Mouse (Mus musculus) limb, embryonic 13.5 days (tissue): Measurements from ENCODE around the gene Cst9. TPM values are rescaled to one million over a fixed set of nuclear protein-coding genes. Genes with fewer than 3 reads are reported as not detected.

Experiments
- ATAC-seq: fragments of 200-750 bp; cut with Nextera tagmentation; 2 replicates; pipeline ENCODE4 v1.8.0; 2017; ENCODE audit warnings: low read depth, moderate number of reproducible peaks, moderate TSS enrichment; ENCODE audit not compliant: low FRiP score
- H3K27ac ChIP-seq: fragments of 300-500 bp; sonication (generic); 2 replicates; pipeline ENCODE4 v1.5.1; 2015; ENCODE audit warnings: inconsistent platforms, mild to moderate bottlenecking, moderate library complexity
- H3K27me3 ChIP-seq: fragments of 300-500 bp; sonication (generic); 2 replicates; pipeline ENCODE4 v1.6.1; 2015; ENCODE audit warnings: mild to moderate bottlenecking, inconsistent platforms
- H3K36me3 ChIP-seq: fragments of 300-500 bp; sonication (generic); 2 replicates; pipeline ENCODE4 v1.6.1; 2015; ENCODE audit warnings: inconsistent platforms, mild to moderate bottlenecking, moderate library complexity
- H3K4me1 ChIP-seq: fragments of 300-500 bp; sonication (generic); 2 replicates; pipeline ENCODE4 v1.6.1; 2015; ENCODE audit warnings: inconsistent platforms
- H3K4me2 ChIP-seq: fragments of 300-500 bp; sonication (generic); replicated peaks from 2 replicates; pipeline ENCODE4 v1.6.1; 2015; ENCODE audit warnings: inconsistent platforms, mild to moderate bottlenecking, moderate library complexity
- H3K4me3 ChIP-seq: fragments of 300-500 bp; sonication (generic); 2 replicates; pipeline ENCODE4 v1.5.1; 2015; ENCODE audit warnings: moderate library complexity, mild to moderate bottlenecking, inconsistent platforms
- H3K9ac ChIP-seq: fragments of 300-500 bp; sonication (generic); 2 replicates; pipeline ENCODE4 v1.6.1; 2015; ENCODE audit warnings: mild to moderate bottlenecking, inconsistent platforms
- H3K9me3 ChIP-seq: fragments of 300-500 bp; sonication (generic); 2 replicates; pipeline ENCODE4 v1.6.1; 2016; ENCODE audit warnings: inconsistent platforms
- WGBS: fragments of 180-500 bp; shearing (Covaris S2); methylation state at CpG from one replicate; pipeline ENCODE4 v1.1.7; 2015; 5-methylcytosine and 5-hydroxymethylcytosine counted together
- polyA plus RNA-seq: library from polyadenylated mRNA; unstranded; fragments of >200 nt; fragmentation: Nextera tagmentation; extraction: Ambion mirVana; gene quantifications from 2 replicates; pipeline ENCODE4 v1.2.1, GENCODE M21; 2015

The Cst9 gene
- polyA plus RNA-seq, 1 experiment from 2014 or later = not detected

GRCm38 (mm10) chr2:148860993-148861392, 26.0 kb downstream of the Cst9 start:
- ATAC-seq = no peak
- WGBS = 78% methylated on average over 4 of the region's 4 CpGs

DNA sequence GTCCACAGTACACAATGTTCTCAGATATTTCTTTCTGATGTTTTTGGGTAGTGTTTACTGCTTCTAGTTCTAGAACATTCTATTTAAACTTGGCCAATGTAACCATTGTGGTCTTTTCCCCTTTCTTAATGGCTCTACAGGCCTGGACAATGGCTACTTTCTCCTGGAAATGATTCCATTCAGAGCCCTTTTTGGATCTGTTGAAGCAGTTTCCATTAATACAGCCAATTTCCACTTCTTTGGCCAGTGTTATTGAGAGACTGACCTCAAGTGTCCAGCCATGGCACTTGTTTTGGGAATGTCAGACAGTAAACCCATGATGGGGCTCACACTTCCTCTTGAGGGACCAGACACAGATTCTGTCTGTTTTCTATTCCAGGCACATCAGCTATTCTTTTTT, 26.7 kb downstream of the Cst9 start:
- no peak overlapping the region for H3K27ac ChIP-seq

More at GRCm38 (mm10) chr2:148860993-148861392, 26.0 kb downstream of the Cst9 start:
- Histone ChIP-seq H3K9ac (no peak overlapping the region), H3K4me1 (no peaks in the 10 kb centered on the region), H3K9me3 (no peaks in the 10 kb centered on the region), H3K27ac (no peak overlapping the region), H3K4me3 (no peak overlapping the region), H3K36me3 (no peaks in the 10 kb centered on the region), H3K27me3 (no peaks in the 10 kb centered on the region), H3K4me2 (no peak overlapping the region)

DNA sequence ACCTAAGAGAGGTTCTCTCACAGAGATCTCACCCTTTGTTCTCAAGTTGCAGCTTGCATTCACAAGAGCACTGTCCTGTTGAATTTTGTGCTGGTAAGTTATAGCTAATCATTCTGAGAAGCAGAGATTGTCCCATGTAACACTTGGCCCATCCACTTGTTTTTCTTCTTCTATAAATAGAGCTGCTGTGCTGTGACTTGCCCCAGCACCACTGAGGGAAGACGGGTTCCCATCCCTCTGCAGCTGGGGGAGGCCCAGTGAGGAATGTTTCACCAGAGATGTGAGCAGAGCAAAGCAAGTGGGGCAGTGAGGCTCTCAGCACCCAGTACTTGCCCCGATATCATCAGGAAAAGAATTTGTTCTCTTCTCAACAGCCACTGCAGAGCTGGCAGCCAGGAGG, 30.0 kb downstream of the Cst9 start, which contains the start of gene 9230104L09Rik:
TSS of gene 9230104L09Rik (minus strand) at position 73 of the 400 bp plus-strand sequence.
- H3K27ac ChIP-seq = no peak within 1 kb of the TSS
- no peaks in the 10 kb centered on the region for H3K27me3 ChIP-seq
- H3K4me1 ChIP-seq = no peaks in the 10 kb centered on the region
- H3K9ac ChIP-seq = no peak within 1 kb of the TSS
- peak; percentile 28; the same call in 1 of the 2 replicates for ATAC-seq
- H3K4me2 ChIP-seq = no peak within 1 kb of the TSS
- H3K36me3 ChIP-seq = no peaks in the 10 kb centered on the region
- no peaks in the 10 kb centered on the region for H3K9me3 ChIP-seq
- H3K4me3 ChIP-seq = no peak within 1 kb of the TSS
- 66% methylated on average over 2 of the region's 2 CpGs for WGBS

More for the DNA sequence above, 26.7 kb downstream of the Cst9 start:
- no peak for ATAC-seq
- Histone ChIP-seq H3K9ac (no peak overlapping the region), H3K9me3 (no peaks in the 10 kb centered on the region), H3K4me2 (no peak overlapping the region), H3K4me1 (no peaks in the 10 kb centered on the region), H3K27me3 (no peaks in the 10 kb centered on the region), H3K36me3 (no peaks in the 10 kb centered on the region), H3K4me3 (no peak overlapping the region)

DNA sequence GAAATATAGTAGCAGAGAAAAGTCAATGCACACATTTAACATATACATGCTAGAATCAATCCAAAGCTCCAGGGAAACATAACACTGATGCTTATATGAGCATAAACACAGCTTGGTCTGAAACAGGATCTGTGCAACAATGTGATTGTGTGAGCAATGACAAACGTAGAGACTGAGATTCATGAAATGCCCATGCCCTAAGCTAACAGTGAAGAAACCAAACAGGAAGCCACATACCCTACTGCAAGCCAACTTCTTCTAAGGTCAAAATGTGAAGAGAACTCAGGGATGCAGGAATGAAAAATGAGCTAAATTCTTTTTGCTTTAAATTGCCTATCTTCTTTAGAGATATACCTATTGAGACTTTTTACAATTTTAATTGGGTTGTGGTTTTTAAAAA, 34.0 kb downstream of the Cst9 start:
- H3K4me1 ChIP-seq = peaks cover 16% of the 10 kb centered on the region
- H3K9me3 ChIP-seq = no peaks in the 10 kb centered on the region
- H3K36me3 ChIP-seq = peaks cover 26% of the 10 kb centered on the region
- no peak overlapping the region for H3K27ac ChIP-seq
- H3K4me2 ChIP-seq = no peak overlapping the region
- 72% methylated on average over 1 of the region's 1 CpGs for WGBS
- no peak overlapping the region for H3K9ac ChIP-seq
- no peaks in the 10 kb centered on the region for H3K27me3 ChIP-seq
- H3K4me3 ChIP-seq = no peak overlapping the region
- no peak for ATAC-seq

GRCm38 (mm10) chr2:148870526-148870925, 35.6 kb downstream of the Cst9 start:
- no peak overlapping the region for H3K4me2 ChIP-seq
- no peaks in the 10 kb centered on the region for H3K27me3 ChIP-seq
- H3K9ac ChIP-seq = no peak overlapping the region
- ATAC-seq = no peak
- H3K9me3 ChIP-seq = no peaks in the 10 kb centered on the region
- H3K4me1 ChIP-seq = peaks cover 23% of the 10 kb centered on the region
- no peak overlapping the region for H3K27ac ChIP-seq
- peaks cover 26% of the 10 kb centered on the region for H3K36me3 ChIP-seq
- no peak overlapping the region for H3K4me3 ChIP-seq
- 89% methylated on average over 3 of the region's 3 CpGs for WGBS

- H3K27ac ChIP-seq = no peak overlapping the region
- peak overlapping the region; percentile 75 for H3K4me3 ChIP-seq
- no peaks in the 10 kb centered on the region for H3K9me3 ChIP-seq
- ATAC-seq = no peak
- 87% methylated on average over 4 of the region's 4 CpGs for WGBS
- peaks cover 26% of the 10 kb centered on the region for H3K36me3 ChIP-seq
- H3K9ac ChIP-seq = peak overlapping the region; percentile 85
- peaks cover 35% of the 10 kb centered on the region for H3K4me1 ChIP-seq
- H3K27me3 ChIP-seq = no peaks in the 10 kb centered on the region
- peak overlapping the region; percentile 89 for H3K4me2 ChIP-seq
These were observed 37.9 kb downstream of the Cst9 start for GRCm38 (mm10) chr2:148872860-148873259.

GRCm38 (mm10) chr2:148874224-148874616, 39.3 kb downstream of the Cst9 start:
- no peaks in the 10 kb centered on the region for H3K9me3 ChIP-seq
- peak overlapping the region; percentile 85 for H3K9ac ChIP-seq
- H3K4me2 ChIP-seq = peak overlapping the region; percentile 89
- H3K36me3 ChIP-seq = peaks cover 26% of the 10 kb centered on the region
- no peak for ATAC-seq
- H3K27ac ChIP-seq = no peak overlapping the region
- WGBS = 43% methylated on average over 3 of the region's 3 CpGs
- H3K4me3 ChIP-seq = peak overlapping the region; percentile 75
- H3K4me1 ChIP-seq = peaks cover 35% of the 10 kb centered on the region
- H3K27me3 ChIP-seq = no peaks in the 10 kb centered on the region

DNA sequence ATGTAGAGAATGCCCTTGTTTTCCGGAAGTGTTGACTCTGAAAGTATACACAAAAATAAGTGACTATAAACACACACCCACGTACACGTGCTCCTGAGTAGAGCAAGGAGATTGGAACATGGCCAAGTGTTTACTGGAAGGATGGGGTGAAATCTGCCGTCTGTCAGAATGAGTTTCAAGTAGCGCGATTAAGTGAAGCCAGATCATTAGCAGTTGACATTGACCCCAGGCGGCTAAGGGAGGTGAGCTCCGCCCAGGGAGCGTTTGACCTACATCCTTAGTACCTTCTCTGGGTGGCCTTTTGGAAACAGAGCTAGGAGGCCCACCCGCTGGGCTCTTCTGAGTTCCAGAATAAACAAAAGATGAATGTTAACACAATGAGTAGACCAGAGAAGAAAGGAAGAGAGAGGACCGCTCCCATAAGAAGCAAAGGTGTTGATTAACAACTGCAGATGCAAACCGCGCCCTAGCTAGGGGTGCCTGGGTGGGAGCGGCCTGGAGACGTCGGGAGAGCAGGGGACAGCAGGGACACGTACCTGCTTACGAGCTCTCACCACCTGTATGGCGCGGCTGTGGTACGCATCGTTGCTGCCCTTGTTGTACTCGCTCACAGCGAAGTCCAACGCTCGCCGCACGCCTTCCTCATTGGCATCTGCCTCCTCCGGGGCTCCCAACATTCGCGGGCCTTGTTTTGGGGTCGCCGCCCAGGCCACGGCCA, 39.8 kb downstream of the Cst9 start:
- WGBS = under 1% methylated on average over 34 of the region's 34 CpGs
- Histone ChIP-seq H3K9me3 (no peaks in the 10 kb centered on the region), H3K27ac (peak overlapping the region; percentile 91), H3K4me3 (peak overlapping the region; percentile 75), H3K27me3 (no peaks in the 10 kb centered on the region), H3K4me2 (peak overlapping the region; percentile 89), H3K36me3 (peaks cover 26% of the 10 kb centered on the region), H3K4me1 (peaks cover 35% of the 10 kb centered on the region), H3K9ac (peak overlapping the region; percentile 85)
- peak; percentile 70 for ATAC-seq

- ATAC-seq = peak; percentile 94
- no peaks in the 10 kb centered on the region for H3K9me3 ChIP-seq
- H3K4me3 ChIP-seq = peak within 1 kb of the TSS; percentile 75
- H3K36me3 ChIP-seq = peaks cover 26% of the 10 kb centered on the region
- H3K9ac ChIP-seq = peak within 1 kb of the TSS; percentile 85
- H3K4me2 ChIP-seq = peak within 1 kb of the TSS; percentile 89
- H3K27ac ChIP-seq = peak within 1 kb of the TSS; percentile 91
- under 1% methylated on average over 18 of the region's 19 CpGs for WGBS
- peaks cover 35% of the 10 kb centered on the region for H3K4me1 ChIP-seq
- no peaks in the 10 kb centered on the region for H3K27me3 ChIP-seq
These were observed 40.4 kb downstream of the Cst9 start, which contains the start of gene Cst3 for GRCm38 (mm10) chr2:148875335-148875811. Cst3 (minus strand) TSS chr2:148875692.

DNA sequence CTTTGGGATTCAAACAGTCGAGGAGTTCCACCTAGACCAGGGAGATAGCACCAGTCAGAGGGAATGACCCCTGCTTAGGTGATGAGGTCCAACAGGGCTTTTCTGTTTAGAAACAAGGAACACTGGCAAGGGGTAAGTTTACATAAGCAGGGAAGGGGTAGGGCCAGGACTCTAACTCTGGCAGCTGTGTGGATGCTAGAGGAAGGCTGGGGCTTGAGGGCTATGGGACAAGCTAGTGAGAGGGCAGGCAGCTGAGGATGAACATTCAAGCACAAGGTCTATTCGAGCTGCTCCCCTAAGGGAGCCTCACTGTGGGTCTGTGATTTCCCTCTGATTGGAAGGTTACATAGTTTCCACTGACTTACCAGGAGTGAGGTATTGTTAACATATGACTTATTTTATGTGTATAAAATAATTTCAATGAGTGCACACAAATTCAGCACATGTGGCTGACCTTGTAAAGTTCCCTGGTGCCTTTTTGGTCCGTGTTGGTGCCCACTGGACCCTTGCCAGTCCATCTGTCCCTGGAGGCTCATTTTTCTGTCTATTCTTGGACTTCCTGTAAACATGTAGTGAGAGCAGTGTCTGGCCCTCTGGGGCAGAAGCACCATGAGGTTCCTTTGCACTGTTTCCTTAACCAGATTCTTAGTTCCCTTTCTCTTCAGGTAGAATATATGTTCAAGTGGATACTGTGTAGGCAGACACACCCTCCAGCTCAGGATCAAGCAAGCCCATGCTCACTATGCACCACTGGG, 42.2 kb downstream of the Cst9 start:
- Histone ChIP-seq H3K36me3 (peaks cover 9% of the 10 kb centered on the region), H3K27ac (peak overlapping the region; percentile 39; the same call in 1 of the 2 replicates), H3K4me1 (peaks cover 35% of the 10 kb centered on the region), H3K27me3 (no peaks in the 10 kb centered on the region), H3K9ac (no peak overlapping the region), H3K4me3 (no peak overlapping the region), H3K9me3 (no peaks in the 10 kb centered on the region), H3K4me2 (no peak overlapping the region)
- no peak for ATAC-seq
- 39% methylated on average over 3 of the region's 3 CpGs for WGBS

DNA sequence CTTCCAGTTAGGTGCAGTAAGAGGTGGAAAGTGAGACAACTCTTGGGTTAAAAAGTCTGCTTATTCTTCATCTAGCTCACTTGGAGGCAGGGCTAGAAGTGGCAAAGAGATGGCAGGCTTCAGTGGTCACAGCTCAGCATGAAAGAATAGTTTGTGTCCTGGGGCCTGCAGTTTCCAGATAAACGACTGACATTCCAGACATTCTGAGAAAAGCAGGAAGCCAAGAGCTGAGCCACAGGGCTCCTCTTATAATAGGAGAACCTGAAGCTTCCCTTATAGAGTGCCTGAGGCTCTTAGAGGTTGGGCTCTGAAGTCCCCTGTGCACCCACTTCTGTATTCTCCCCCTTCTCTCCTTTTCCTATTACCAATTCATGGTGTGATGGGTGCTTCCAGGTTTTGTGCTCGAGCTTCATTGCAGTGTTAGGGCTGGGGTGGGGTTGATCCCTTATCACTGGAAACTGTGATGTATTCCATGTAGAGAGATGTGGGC, 43.7 kb downstream of the Cst9 start:
- H3K36me3 ChIP-seq = no peaks in the 10 kb centered on the region
- no peaks in the 10 kb centered on the region for H3K9me3 ChIP-seq
- WGBS = 12% methylated on average over 2 of the region's 2 CpGs
- ATAC-seq = no peak
- no peak overlapping the region for H3K27ac ChIP-seq
- no peak overlapping the region for H3K4me3 ChIP-seq
- no peaks in the 10 kb centered on the region for H3K27me3 ChIP-seq
- peaks cover 22% of the 10 kb centered on the region for H3K4me1 ChIP-seq
- no peak overlapping the region for H3K9ac ChIP-seq
- no peak overlapping the region for H3K4me2 ChIP-seq

DNA sequence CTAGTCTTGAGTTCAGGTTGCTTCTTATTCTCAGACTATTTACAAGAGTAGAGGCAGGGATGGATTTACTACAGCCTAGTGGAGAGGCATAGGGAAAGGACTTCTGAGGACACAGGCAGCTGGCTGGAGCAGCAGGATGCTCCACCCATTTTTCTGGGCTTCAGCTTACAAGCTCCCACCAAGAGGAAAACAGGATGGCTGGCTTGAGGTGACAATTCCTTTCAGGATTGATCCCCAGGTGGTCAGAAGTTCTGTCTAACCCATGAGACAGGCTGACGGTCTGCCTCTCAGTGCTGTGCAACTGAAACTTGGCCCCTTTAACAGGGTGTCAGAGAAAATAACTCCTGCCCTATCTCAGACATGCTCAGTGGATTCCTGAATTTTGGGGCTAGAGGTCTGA, 44.3 kb downstream of the Cst9 start:
- Histone ChIP-seq H3K27ac (no peak overlapping the region), H3K9me3 (no peaks in the 10 kb centered on the region), H3K4me2 (no peak overlapping the region), H3K36me3 (no peaks in the 10 kb centered on the region), H3K9ac (no peak overlapping the region), H3K4me1 (peaks cover 17% of the 10 kb centered on the region), H3K27me3 (no peaks in the 10 kb centered on the region), H3K4me3 (no peak overlapping the region)
- 25% methylated on average over 1 of the region's 1 CpGs for WGBS
- ATAC-seq = no peak
